Mouse (Mus musculus): ENCODE measurements at regions not wholly inside any gene's neighbourhood (a gene's known extent, or its start where the extent isn't known, plus 50 kb on each side); places are given as distances from the start of the nearest gene placed in this dataset.

DNA sequence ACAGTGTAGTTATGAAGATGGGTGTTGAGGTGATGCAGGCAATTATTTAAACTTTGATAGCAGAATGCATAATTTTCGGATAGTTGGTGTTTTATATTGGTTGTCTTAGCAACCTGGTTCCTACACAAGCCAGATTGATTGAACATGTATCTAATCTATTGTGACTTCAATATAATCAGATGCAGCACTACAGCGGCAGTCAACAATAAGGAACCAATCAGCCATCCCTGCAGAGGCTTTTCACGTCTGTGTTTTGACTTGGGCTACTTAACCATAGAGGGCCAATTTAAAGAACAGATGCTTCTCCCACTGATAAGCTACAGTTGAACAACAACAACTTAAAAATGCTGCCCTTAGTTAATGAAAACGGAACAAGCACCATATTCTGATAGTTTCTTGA is 267.8 kb downstream of the Lmo7 start:
- Histone ChIP-seq H3K9ac (ENCODE audit: low read depth, low read length) (no peak overlapping the region), H3K4me3 (ENCODE audit: low read length) (no peak overlapping the region), H3K27me3 (replicated peaks; ENCODE audit: control insufficient read depth, insufficient read depth, low read length) (no peaks in the 10 kb centered on the region), H3K36me3 (ENCODE audit: control insufficient read depth, insufficient read depth, low read length) (no peaks in the 10 kb centered on the region), H3K9me3 (ENCODE audit: control insufficient read depth, low read length) (no peaks in the 10 kb centered on the region), H3K27ac (ENCODE audit: low read length) (no peak overlapping the region), H3K4me2 (ENCODE audit: low read depth, low read length) (no peak overlapping the region), H3K4me1 (ENCODE audit: control insufficient read depth, insufficient read depth, low read length) (no peaks in the 10 kb centered on the region)
- WGBS: 58% methylated on average over 4 of the region's 4 CpGs
- ATAC-seq: no peak

GRCm38 (mm10) chr14:101984401-101984800 is 254.6 kb downstream of the Lmo7 start:
- no peak overlapping the region; the same call in 1 of the 2 replicates for H3K27ac ChIP-seq (ENCODE audit: low read length)
- peak; percentile 79 for ATAC-seq
- H3K36me3 ChIP-seq (ENCODE audit: control insufficient read depth, insufficient read depth, low read length): no peaks in the 10 kb centered on the region
- no peaks in the 10 kb centered on the region for H3K9me3 ChIP-seq (ENCODE audit: control insufficient read depth, low read length)
- no peak overlapping the region for H3K9ac ChIP-seq (ENCODE audit: low read depth, low read length)
- H3K27me3 ChIP-seq (replicated peaks; ENCODE audit: control insufficient read depth, insufficient read depth, low read length): no peaks in the 10 kb centered on the region
- H3K4me1 ChIP-seq (ENCODE audit: control insufficient read depth, insufficient read depth, low read length): no peaks in the 10 kb centered on the region
- H3K4me3 ChIP-seq (ENCODE audit: low read length): no peak overlapping the region
- 16% methylated on average over 2 of the region's 2 CpGs for WGBS
- no peak overlapping the region for H3K4me2 ChIP-seq (ENCODE audit: low read depth, low read length)
